Mouse (Mus musculus) megakaryocyte, embryonic 14.5 days (primary cell): Measurements from ENCODE around the gene Gramd4.

Experiments used
- FLI1 ChIP-seq: IDR thresholded peaks from 2 replicates; pipeline ENCODE4 v1.6.1; 2012; ENCODE audit warnings: low read length, inconsistent platforms, mixed read lengths
- GATA1 ChIP-seq: IDR thresholded peaks from 3 replicates; pipeline ENCODE4 v1.6.1; 2012; ENCODE audit warnings: mixed read lengths, low read length, inconsistent platforms, borderline replicate concordance

DNA sequence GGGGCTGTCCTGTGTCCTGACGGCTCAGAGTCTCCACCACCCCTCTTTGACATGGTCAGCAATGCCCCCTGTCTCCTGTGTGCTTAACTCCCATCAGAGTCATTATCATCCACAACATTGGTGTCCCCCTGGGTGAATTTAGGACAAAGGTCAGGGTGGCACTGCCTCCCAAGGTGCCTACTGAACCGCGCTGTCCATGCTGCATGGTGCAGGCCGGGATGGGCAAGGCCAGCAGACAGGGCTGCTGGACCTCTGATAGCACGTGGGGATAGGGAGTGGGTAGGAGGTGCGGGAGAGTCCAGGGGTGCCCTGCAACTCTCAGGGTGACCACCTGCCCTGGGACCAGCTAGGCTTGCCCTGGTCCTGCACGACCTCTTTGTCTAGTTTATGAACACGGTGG is 89.4 kb downstream of the Gramd4 start:
- TF ChIP-seq GATA1 (no peak), FLI1 (no peak)
